Mouse (Mus musculus): Measurements from ENCODE around the gene Med16.

The Med16 gene

DNA sequence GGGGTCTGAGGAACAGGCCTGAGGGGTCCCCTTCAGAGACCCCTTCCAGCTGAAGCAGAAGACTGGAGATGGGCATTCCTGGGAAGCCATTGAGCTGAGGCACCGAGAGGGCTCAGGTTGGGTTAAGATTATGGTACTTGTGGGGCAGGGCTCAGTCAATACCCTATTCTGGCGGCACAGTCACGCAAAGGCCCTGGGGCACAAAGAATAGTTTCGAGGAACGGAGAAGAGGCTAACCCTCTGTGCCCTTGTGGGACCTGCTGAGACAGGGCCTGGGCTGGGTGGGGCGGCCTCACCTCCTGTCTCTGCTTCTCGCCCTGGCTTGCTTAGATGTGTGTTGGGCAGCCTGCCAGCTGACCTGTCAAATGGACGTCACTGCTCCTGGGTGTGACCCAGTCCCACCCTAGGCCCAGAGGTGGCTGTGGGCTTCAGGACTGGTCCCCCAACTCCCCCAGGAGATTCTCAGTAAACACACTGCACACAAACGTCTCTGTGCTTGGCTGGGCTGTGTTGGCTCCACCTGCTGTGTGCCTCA, 24.5 kb upstream of the Med16 start:
- no peak for DNase-seq (ENCODE audit: low spot score)

DNA sequence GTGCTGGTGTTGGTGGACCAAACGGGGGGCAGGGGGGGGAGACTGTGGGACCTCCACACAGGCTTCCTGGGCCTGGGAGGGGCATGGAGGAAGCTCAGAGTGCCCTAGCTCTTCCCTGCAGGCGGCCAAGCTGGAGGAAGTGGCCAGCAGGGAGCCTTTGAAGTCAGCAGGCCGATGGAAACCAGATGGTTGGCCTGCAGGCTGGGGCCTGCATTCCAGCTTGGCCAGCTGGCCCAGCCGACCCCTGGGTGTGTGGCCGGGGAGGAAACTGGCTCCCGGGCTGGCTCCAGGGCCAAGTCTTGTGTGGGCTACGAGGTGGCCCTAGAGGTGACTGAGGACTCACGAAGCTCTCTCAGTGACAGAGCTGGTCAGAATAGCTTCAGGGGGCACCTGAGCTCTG, 24.0 kb upstream of the Med16 start:
- peak; percentile 57 for DNase-seq (ENCODE audit: low spot score)

DNA sequence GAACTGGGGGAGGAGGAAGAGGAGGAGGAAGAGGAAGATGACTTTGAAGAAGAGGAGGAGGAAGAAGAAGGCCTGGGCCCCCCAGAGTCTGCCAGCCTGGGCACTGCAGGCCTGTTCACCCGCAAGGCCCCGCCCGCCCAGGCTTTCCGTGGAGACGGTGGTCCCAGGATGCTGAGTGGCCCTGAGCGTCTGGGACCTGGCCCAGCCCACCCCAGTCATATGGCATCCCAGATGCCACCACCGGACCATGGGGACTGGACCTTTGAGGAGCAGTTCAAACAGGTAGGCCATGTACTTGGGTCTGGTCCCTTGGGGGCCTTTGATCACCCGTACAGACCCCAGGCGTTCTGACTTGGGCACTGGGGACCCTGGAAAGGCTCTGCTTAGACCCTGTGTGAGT, 23.1 kb upstream of the Med16 start:
- DNase-seq (ENCODE audit: low spot score) = no peak

DNA sequence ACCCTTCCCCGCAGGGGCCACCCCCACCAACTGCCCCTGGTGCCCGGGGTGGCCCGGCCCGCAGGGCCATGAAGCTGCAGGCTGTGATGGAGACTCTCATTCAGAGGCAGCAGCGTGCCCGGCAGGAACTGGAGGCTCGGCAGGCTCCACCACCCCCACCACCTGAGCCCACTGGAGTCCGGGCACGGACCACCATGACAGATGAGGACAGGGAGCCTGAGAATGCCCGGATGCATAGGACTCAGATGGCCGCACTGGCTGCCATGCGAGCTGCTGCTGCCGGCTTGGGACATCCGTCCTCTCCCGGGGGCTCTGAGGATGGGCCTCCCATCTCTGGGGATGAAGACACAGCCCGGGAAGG, 22.1 kb upstream of the Med16 start:
- DNase-seq (ENCODE audit: low spot score) = no peak

DNA sequence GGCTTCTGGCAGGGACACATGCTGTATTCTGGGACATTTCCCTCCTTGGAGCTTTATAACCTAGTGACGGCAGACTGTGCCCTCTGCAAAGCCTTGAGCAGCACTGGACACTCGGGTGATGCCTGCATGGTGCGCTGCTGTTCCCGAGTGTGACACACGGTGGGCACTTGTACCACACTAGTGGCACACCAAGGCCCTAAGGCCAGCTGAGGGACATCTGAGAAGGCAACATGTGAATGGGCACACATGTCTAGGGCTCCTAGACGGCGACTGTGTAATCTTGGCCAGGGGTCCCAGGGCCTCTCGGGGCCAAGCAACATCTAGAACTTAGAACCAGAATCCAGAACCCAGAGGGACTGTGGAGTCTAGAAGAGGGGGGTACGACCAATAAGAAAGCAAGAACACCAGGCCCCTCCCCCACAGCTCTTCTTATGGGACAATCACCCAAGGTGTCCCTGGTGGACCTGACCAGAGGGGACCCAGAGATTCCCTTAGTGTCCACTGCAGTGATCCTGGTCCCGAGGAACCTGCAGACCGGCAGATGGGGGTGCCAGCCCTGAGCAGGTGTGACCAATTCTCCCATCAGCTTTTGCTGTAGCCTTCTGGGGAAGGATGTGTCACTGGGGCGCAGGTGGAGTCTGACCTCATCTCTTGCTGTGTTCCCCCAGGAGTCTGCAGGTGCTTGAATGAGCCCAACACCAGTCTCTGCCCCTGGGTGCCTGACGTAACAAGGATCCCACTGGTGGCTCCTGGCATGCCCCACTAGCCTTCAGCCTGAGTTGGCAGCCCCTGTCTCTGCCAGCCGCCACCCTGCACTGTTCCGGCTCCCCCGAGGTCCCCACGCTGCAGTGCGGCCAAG, 21.5 kb upstream of the Med16 start:
- no peak for DNase-seq (ENCODE audit: low spot score)

DNA sequence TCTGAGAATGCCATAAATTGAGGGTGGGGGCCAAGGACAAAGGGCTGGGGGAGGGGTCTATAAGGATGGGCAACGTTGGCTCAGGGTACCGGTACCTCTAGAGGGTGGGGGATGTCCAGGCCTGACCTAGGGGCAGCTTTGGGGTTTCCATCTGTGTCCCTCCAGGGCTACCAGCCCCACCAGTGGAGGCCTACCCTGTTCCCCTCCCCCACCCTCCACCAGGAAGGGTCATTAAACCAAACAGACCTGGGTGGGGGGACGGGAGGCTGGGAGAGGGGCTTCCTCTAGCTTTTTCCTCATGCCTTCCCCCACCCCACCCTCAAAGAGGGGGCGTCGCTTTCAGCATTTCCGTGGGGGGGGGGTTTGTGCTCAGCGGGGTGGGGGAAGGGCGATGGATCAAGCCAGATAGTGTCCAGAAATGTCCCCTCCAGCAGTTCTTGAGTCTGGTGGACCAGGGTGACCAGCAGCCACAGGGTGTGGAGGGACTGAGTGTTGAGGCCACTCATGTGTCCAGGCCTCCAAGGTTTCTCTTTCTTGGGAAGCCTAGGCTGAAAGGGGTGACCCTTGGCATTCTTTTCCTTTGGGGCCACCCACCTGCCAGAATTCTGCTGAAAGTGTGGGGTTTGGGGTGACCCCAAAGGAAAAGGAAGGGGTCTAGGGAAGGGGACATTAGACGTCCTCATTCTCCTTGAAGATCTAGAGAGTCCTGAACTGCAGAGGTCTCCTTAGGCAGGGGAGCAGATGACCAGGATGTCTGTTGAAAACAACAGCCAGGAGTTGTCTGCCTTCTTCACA, 20.4 kb upstream of the Med16 start:
- no peak for DNase-seq (ENCODE audit: low spot score)

DNA sequence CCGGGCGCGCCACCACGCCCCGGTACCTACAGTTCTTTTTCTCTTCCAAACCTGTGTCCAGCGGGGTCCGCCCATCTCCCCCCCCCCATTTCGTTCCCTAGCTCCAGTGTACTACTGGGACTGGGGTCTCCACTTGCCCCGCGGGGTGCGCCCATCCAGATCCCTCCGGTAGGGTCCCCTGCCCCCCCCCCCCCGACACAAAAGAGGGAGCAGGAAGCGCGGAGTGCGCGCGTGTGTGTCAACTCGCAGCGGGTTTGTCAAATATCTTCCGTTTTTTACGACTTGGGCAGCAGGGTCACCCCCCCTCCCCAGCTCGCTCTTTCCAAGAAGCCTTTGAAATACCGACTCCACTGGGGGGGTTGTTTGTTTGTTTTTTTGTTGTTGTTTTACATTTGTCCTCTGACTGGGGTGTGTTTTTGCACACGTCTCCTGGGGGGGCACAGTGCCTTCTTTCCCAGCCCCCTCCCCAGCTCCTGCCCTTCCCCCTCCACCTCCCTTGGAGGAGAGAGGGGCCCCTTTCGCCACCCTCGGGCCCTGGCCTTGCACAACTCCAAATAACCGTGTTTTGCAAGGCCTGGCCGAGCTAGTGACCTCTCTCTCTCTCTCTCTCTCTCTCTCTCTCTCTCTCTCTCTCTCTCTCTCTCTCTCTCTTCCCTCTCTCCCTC, 19.4 kb upstream of the Med16 start:
- no peak for DNase-seq (ENCODE audit: low spot score)

DNA sequence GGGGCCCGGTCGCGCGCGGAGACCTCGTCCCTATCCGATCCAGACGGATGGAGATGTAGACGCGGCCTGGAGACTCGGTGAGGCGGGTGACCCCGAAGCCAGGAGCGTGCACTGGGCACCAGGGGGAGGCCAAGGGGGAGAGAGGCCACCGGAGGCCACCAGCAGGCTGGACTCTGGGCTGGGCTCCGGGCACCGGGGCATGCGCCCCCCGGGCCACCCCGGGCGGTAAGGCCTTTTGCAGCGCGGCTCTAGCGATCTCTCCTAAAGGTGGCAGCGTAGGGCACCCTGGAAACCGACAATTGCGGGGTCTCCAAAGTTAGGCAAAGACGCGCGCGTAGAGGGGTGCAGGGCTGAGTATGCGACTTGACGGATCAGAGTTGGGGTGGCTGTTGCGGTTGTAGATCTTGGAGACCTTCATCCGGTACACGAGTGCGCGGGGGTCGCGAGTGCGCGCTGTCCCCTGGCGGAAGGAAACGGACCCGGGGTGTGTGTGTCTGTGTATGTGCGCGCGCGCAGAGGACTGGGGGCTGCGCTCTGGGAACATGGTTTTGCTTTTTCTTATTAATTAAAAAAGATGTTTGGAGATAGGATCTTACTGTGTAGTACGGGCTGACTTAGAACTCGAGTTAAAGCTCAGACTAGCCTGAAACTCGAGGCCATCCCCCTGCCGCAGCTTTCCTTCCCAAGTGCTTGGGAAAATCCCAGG, 18.8 kb upstream of the Med16 start:
- no peak for DNase-seq (ENCODE audit: low spot score)

DNA sequence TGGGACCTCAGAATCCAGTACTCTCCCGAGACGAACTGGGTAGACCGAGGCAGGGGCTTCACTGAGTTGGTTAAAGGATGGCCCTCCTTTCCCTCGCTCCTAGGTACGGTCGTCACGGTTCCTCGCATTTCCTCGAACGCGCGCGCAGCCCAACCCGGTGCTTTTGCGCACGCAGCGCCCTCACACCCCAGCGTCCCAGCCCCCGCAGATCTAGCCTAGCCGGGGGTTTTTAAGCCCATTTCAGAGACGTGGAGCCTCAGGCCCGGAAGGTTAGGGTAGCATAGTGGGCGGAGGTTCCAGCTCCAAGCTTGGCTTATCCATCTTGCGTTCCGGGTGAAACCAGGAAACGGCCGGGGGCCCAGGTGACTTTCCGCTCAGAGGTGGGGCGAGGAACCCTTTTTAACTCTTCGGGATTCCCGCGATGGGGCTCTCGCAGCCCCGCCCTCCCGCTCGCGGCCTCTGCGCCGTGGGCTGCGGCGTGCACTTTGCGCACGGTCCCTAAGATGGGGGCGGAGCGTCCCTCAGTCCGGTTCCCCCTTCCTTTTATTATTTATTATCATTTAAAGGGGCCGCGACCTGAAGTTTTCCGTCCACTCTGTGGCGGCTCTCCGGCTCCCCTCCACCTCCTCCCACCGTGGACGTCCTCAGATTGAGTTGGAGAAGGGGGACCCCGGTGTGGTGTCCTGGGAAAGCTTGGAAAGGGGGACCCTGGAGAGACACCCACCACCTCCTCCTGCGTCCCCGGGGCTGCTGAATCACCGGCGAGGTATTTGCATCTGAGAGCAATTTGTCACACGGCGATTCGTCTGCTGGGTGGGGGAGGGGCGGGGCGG, 18.0 kb upstream of the Med16 start, which contains the start of gene Arid3a:
TSS of gene Arid3a (plus strand) at position 553 of the 833 bp plus-strand sequence.
- peak; percentile 89 for DNase-seq (ENCODE audit: low spot score)

DNA sequence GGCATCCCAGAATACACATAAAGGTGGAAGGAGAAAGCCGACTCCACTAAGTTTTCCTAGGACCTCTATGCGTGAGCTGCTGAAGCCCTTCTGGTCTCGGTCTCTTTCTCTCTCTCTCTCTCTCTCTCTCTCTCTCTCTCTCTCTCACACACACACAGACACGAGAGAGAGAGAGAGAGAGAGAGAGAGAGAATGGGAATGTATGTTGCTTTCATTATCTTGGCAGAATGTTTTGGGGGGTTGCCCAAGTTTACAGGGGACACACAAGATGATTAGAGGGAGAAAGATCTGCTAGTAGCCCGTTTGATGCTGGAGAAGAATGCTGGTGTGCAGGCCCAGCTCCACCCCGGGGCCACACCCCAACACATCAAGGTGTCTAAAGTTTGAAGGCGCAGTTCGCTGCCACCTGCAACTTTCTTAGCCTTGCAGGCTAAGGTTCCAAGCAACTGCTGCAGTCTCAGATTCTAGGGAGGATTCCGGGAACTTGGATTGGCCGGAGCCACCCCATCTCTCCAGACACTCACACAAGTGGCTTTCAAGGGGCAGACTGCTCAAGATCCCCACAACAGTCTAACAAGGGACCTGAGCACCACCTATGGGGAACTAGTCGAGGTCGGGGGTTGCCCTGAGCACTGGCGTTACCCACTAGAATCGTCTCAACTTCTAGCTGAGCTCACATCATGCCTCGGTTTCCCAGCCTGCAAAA, 17.2 kb upstream of the Med16 start:
- no peak for DNase-seq (ENCODE audit: low spot score)

DNA sequence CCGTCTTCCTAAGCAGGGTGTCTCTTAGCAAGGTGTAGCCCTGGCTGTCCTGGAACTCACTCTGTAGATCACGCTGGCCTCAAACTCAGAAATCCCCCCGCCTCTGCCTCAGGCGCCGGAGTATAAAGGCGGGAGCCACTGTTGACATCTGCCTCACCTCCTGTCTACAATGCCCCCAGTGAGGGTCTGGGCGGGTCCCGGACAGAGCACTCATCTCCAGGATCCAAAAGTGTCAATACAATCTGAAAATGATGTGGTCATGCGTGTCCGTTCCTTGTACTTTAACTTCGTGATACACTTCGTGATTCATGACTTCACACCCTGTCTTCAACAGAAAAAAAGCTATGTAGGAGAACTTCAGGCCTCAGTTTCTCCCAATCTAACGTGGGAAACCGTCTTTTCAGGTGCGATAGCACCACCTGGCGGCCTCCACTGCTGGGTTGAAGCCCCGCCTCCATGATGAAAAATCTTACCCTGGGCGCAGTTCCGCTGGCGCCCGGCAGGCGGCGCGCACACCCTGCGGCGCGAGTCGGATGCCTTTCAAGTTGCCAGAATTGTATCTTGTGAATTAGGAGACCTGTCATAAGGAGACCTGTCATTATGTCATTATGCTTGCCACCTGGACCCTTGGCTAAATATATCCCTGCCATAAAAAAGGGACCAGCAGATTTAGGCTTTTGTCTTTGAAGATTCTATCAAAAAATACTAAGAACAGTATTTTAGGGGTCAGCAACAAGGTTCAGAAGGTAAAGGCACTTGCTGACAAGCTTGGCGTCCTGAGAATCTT, 16.5 kb upstream of the Med16 start:
- peak; percentile 87 for DNase-seq (ENCODE audit: low spot score)

DNA sequence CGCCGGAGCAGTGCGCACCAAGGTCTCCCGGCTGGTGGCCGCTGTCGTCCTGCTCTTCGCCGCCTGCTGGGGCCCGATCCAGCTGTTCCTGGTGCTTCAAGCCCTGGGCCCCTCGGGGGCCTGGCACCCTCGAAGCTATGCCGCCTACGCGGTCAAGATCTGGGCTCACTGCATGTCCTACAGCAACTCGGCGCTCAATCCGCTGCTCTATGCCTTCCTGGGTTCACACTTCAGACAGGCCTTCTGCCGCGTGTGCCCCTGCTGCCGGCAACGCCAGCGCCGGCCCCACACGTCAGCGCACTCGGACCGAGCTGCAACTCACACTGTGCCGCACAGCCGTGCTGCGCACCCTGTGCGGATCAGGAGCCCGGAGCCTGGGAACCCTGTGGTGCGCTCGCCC, 12.8 kb upstream of the Med16 start:
- DNase-seq (ENCODE audit: low spot score) = no peak

DNA sequence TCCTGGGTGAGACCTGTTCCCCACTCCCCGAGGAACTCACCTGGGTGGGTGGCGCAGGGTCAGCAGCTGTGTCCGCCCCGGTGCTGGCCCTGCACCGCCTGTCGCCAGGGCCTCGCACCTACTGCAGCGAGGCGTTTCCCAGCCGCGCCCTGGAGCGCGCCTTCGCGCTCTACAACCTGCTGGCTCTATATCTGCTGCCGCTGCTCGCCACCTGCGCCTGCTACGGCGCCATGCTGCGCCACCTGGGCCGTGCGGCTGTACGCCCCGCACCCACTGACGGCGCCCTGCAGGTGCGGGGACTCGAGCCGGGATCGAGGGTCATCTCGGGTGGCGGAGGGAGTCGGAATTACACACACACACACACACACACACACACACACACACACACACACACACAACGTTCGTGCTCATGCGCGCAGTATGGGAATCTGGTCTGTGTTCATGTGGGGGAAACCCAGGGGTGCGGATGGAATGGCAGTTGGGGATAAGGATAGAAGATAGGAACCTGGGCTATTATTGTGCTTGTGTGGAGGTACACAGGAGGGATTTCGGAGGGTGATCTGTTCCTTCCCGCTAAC, 12.3 kb upstream of the Med16 start, which contains the start of gene R3hdm4:
TSS of gene R3hdm4 (minus strand) at position 251 of the 578 bp plus-strand sequence.
- no peak for DNase-seq (ENCODE audit: low spot score)

DNA sequence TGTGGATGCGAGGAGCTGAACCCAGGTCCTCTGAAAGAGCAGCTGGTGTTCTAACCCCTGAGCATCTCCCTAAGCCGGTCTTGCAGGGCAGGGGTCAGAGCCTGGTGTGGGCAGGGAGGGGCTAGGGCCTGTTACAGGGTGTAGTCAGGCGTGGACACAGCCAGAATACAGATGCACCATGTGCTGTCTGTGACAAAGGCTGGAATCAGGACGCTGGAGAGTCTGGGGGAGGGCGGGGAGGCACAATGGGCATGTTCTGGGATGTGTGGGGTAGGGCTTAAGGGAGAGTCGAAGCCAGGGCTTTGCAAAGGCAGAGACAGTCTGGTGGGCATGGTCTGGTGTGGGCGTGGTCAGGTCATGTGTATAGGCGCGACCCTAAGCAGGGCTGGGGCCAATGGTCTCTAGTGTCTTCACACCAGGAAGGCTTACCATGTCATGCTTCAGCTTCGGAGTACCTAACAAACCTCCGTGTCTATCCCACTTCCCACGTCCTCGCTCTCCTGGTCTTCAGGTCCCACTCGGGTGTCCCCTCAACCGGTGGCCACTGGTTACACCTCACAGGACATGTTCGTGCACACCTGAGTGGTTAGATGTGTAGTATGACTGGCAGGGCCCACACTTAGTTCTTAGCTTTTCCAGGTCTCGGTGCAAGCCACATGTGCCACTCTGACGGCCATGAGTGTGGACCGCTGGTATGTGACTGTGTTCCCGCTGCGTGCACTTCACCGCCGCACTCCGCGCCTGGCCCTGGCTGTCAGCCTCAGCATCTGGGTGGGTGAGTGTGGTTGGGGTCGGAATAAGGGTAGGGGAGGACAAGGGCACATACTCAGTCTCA, 11.6 kb upstream of the Med16 start:
- no peak for DNase-seq (ENCODE audit: low spot score)

DNA sequence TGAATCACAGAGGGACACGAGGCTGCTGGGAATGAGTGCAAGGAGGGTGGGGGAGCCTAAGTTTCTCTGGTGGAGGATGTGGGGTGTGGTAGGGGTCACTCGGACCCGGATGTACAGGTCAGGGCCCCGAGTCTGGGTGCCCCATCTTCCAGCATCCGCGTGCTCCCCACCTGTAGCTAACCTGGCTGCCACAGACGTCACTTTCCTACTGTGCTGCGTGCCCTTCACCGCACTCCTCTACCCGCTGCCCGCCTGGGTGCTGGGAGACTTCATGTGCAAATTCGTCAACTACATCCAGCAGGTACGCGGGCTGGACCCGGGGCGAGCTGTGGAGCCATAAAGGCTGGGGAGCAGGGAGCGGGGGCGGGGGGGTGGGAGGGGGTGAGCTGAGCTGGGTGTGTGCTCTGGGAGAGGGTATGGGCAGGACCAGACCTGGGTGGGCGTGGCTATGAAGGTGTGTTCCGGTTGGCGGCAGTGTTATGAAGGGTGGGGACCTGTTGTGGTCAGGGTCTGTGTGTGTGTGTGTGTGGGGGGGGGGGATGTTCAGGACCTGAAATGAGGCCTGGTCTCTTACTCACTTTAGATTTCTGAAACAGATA, 10.6 kb upstream of the Med16 start:
- no peak for DNase-seq (ENCODE audit: low spot score)

DNA sequence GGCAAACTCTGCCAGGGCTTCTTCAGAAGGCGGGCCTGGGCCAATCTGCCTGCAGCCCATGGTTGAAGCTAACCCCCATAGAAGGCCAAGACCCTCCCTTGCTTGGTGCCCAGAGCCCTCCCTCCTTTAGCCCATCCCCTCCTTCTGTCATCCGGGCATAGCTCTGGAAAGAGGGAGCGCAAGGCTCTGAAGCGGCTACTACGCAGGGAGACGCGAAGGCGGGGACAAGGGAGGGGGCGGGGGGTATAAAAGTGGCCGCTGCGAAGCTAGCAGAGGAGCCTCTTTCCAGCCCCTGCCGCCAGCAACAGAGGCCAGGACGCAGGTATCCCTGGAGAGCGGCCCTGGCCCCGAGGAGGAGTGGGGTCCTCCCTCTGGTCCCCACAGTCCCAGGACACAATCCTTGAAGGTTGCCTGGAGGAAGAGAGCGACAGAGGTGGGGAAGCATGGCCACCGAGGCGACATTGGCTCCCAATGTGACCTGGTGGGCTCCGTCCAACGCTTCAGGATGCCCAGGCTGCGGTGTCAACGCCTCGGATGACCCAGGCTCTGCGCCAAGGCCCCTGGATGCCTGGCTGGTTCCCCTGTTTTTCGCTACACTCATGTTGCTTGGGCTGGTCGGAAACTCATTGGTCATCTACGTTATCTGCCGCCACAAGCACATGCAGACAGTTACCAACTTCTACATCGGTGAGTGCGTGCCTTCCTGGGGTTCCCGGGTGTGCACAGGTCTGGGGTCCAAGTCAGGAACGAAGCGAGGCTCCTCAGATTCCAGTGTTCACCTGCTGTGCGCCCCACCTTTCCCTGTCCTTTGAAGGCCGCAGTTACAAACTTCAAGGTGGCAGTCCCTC, 9.7 kb upstream of the Med16 start:
- no peak for DNase-seq (ENCODE audit: low spot score)

Data from testis, postnatal 14 days (tissue).